Mouse (Mus musculus) cortical plate, adult 2 months (tissue): ENCODE data around the gene Ap3d1. TPM values are rescaled to one million over a fixed set of nuclear protein-coding genes. Genes with fewer than 3 reads are reported as not detected.
A peak's percentile ranks its signal among the peaks of the same experiment; 100 is the strongest.

ENCODE experiments used
- H3K27ac ChIP-seq: fragments of 200-500 bp; 2 replicates; pipeline ENCODE4 v1.5.1; 2012; ENCODE audit warnings: low read length, control low read depth, inconsistent platforms; ENCODE audit not compliant: insufficient read depth
- H3K4me1 ChIP-seq: fragments of 200-500 bp; 2 replicates; pipeline ENCODE4 v1.6.1; 2011; ENCODE audit warnings: low read length; ENCODE audit not compliant: control insufficient read depth, insufficient read depth
- H3K4me3 ChIP-seq: fragments of 200-500 bp; 2 replicates; pipeline ENCODE4 v1.5.1; 2011; ENCODE audit warnings: mild to moderate bottlenecking, low read length, control low read depth; ENCODE audit not compliant: insufficient read depth
- CTCF ChIP-seq: fragments of 200-500 bp; IDR thresholded peaks from 2 replicates; pipeline ENCODE4 v1.5.1; 2011; ENCODE audit warnings: mild to moderate bottlenecking, control low read depth, low read length; ENCODE audit not compliant: insufficient read depth; ENCODE audit errors: extremely low read depth
- POLR2A ChIP-seq: fragments of 200-500 bp; IDR thresholded peaks from 2 replicates; pipeline ENCODE4 v1.6.1; 2011; ENCODE audit warnings: mild to moderate bottlenecking, low read length, control low read depth; ENCODE audit not compliant: insufficient read depth; ENCODE audit errors: extremely low read depth
- polyA plus RNA-seq: library from polyadenylated mRNA; depleted of rRNA; stranded (reverse); fragments of >200 nt; gene quantifications from 2 replicates; pipeline ENCODE4 v1.2.3, GENCODE M21; 2012

Ap3d1 gene
- polyA plus RNA-seq, 1 experiment = 157 TPM

GRCm38 (mm10) chr10:80760596-80761524, 18.8 kb upstream of the Ap3d1 start:
- TF ChIP-seq POLR2A = no peak
- TF ChIP-seq CTCF = no peak
- H3K4me3 ChIP-seq = no peak overlapping the region
- no peak overlapping the region for H3K27ac ChIP-seq
- H3K4me1 ChIP-seq = peaks cover 31% of the 10 kb centered on the region

DNA sequence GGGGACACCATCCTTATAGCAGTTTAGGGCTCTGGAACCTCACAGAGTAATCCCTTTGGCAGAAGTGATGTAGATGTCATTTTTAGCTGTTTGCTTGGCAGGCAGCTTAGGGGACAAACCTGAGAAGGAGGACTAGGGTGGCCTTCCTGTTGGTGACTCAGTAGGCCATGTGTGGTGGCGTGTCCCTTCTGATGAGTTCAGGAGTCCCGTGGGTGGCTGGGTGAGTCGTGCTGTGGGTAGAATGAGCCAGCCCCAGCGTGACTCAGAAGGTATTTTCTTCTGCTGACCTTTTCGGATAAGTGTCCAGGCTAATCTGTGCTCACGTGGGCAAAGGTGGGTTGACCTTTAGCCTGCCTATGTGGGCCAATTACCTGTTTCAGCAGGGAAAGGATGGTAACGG, 16.6 kb upstream of the Ap3d1 start:
- Histone ChIP-seq H3K4me1 (peaks cover 30% of the 10 kb centered on the region), H3K4me3 (no peak overlapping the region), H3K27ac (no peak overlapping the region)
- TF ChIP-seq POLR2A (no peak), CTCF (no peak)

GRCm38 (mm10) chr10:80757717-80758116, 15.7 kb upstream of the Ap3d1 start:
- H3K4me3 ChIP-seq = peak overlapping the region; percentile 93; the same call in 1 of the 2 replicates
- TF ChIP-seq CTCF (peak; percentile 50), POLR2A (no peak)
- peak overlapping the region; percentile 36 for H3K27ac ChIP-seq
- H3K4me1 ChIP-seq = peaks cover 30% of the 10 kb centered on the region

GRCm38 (mm10) chr10:80756967-80757366, 14.9 kb upstream of the Ap3d1 start:
- no peak for TF ChIP-seq POLR2A
- TF ChIP-seq CTCF = no peak
- H3K27ac ChIP-seq = peak overlapping the region; percentile 36; the same call in 1 of the 2 replicates
- H3K4me1 ChIP-seq = peaks cover 30% of the 10 kb centered on the region
- H3K4me3 ChIP-seq = peak overlapping the region; percentile 93; the same call in 1 of the 2 replicates

DNA sequence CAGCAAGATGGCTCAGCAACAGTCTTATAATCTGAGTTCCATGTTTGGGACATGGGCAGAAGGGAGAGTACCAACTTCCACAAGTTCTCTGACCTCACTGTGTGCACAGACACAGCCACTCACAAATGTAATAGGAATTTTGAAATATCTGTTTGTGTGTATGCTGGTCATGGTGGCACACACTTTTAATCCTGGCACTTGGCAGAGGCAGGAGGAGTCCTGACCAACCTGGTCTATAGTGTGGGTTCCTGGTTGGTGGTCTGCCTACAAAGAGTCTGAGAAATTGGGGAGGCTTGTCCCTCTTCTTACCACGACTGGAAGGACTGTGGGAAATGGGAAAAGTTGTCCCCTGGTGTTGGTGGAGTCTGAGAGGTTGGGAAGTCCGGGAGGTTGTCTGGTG, 14.4 kb upstream of the Ap3d1 start:
- Histone ChIP-seq H3K4me3 (peak overlapping the region; percentile 93), H3K27ac (no peak overlapping the region), H3K4me1 (peaks cover 30% of the 10 kb centered on the region)
- no peak for TF ChIP-seq CTCF

- TF ChIP-seq CTCF (no peak), POLR2A (no peak)
- H3K4me1 ChIP-seq = peaks cover 29% of the 10 kb centered on the region
- no peak overlapping the region for H3K27ac ChIP-seq
- H3K4me3 ChIP-seq = peak overlapping the region; percentile 93
Observed at GRCm38 (mm10) chr10:80756099-80756498, 14.0 kb upstream of the Ap3d1 start.

DNA sequence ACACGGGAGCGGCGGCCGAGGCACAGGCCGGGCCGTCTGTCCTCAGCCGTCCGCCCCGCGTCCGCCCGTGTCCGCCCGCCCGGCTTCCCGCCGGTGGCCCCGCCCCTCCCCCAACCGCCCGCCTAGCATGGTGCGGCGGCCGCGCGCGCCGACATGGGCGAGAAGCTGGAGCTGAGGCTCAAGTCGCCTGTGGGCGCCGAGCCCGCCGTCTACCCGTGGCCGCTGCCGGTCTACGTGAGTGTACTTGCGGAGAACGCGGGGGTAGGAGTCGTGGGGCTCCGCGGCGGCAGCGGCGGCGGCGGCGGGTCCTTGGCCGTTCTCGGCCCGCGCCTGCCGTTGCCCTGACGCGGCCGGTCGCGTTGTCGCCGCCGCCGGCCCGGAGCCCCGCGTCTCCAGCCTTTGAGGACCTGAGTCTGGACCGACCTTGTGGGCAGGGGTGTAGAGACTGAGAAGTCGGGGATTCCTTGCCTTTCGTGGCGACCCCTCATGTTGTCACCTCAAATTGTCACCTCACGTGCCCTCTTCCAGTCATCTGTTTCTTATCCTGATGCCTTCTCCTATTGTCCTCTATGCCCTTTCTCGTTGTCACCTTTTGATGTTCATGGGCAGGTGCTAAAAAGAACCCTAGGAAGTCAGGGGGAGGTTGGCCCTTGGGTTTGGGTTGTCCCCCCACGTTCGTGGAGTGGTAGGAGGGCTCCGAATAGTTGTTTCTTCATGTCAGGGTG, 13.4 kb upstream of the Ap3d1 start:
- Histone ChIP-seq H3K4me3 (peak overlapping the region; percentile 93), H3K4me1 (peaks cover 28% of the 10 kb centered on the region), H3K27ac (peak overlapping the region; percentile 92)
- TF ChIP-seq POLR2A (no peak), CTCF (no peak)

GRCm38 (mm10) chr10:80754594-80755290, 12.7 kb upstream of the Ap3d1 start, which contains the start of gene Dot1l:
TSS of gene Dot1l (plus strand) at chr10:80755206.
- peak; percentile 45; the same call in 1 of the 2 replicates for TF ChIP-seq POLR2A
- no peak for TF ChIP-seq CTCF
- Histone ChIP-seq H3K27ac (peak within 1 kb of the TSS; percentile 92), H3K4me1 (peaks cover 28% of the 10 kb centered on the region), H3K4me3 (peak within 1 kb of the TSS; percentile 93)

DNA sequence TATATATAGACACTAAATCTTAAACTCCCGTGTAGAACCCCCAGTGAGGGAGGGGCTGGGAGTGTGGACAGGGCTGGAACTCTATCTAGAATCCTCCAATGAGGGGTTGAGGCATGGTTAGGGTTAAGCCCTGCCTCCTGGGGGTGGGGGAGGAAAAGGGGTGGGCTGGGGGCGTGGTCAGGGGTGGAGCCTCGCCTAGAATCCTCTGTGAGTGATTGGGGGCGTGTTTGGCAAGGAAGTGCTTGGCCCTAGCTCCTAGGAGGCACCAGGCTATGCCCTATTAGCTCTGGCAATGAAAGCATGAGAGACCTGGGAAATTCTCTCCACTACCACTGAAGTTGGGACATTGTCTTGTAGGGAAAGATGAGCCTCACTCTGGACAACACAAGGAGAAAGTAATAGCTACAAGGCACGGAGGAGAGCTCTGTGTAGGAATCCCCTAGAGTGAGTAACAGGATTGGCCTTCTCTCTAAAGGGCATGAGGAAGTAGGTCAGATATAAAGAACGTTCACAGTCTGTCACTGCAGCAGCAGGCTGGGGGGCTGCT, 10.1 kb upstream of the Ap3d1 start:
- Histone ChIP-seq H3K4me3 (no peak overlapping the region), H3K27ac (peak overlapping the region; percentile 44), H3K4me1 (peaks cover 11% of the 10 kb centered on the region)
- TF ChIP-seq POLR2A (no peak), CTCF (no peak)
